Mouse (Mus musculus): ENCODE results near the gene Spon2. TPM values are rescaled to one million over a fixed set of nuclear protein-coding genes. Genes with fewer than 3 reads are reported as not detected.

The Spon2 gene
- 4.7 and 6.4 TPM in 2 replicates for polyA plus RNA-seq (2011; ENCODE audit: insufficient read length, low read depth, missing spikeins)

DNA sequence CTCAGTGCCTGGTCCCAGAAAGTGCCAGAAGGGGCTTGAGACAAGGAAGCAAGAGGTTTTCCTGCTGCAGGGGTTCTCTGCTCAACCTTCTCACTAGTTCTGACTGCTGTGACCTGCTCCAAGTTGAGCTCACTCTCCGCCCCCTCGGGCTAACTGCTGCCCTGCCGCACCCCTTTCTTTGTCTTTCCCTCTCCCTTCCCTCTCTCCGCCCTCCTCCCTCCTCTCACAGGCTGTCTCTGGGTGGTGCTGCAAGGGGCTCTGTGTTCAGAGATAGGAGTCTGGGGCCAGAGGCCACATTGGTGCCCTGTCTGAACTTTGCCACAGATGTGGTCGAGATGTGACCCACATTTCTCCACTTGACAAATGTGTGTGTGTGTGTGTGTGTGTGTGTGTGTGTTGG, at the start of gene Spon2:
Gene Spon2 (minus strand): TSS at position 375 of the 400 bp plus-strand sequence.
- no peak within 1 kb of the TSS for H3K27ac ChIP-seq (ENCODE audit: insufficient read depth, low read length)
- TF ChIP-seq CTCF (IDR thresholded peaks at IDR 0.05; ENCODE audit: borderline replicate concordance, insufficient read depth, low read length) = no peak
- no peak for TF ChIP-seq POLR2A (IDR thresholded peaks at IDR 0.05; ENCODE audit: low read depth, low read length)
- H3K4me3 ChIP-seq (ENCODE audit: insufficient read depth, low read length) = no peak within 1 kb of the TSS
- peaks cover 3% of the 10 kb centered on the region; the same call in 1 of the 2 replicates for H3K4me1 ChIP-seq (ENCODE audit: control insufficient read depth, insufficient read depth, low read length)

DNA sequence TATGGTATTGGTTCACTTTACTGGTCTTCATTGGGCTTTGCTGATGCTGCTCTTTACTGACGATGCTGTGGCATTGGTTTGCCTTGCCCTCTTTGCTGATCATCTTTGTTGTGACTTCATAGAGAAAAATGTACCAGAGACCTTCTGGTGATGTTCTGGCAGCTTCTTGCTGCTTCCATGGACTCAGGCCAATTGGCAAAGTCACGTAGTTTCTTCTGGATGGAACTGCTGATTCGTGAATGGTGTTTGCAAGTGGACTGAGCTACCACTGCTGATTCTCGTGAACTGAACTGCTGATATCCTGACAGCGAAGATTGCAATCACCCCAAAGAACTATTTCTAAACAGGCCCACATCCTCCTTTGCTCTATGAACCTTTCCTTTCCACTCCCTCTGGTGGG, 36.2 kb upstream of the Spon2 start:
- no peaks in the 10 kb centered on the region for H3K4me1 ChIP-seq (ENCODE audit: control insufficient read depth, insufficient read depth, low read length)
- no peak overlapping the region for H3K27ac ChIP-seq (ENCODE audit: insufficient read depth, low read length)
- no peak overlapping the region for H3K4me3 ChIP-seq (ENCODE audit: insufficient read depth, low read length)
- TF ChIP-seq CTCF (IDR thresholded peaks at IDR 0.05; ENCODE audit: borderline replicate concordance, insufficient read depth, low read length) = no peak

GRCm38 (mm10) chr5:33248186-33248585, 29.9 kb upstream of the Spon2 start:
- Histone ChIP-seq H3K27ac (ENCODE audit: insufficient read depth, low read length) (no peak overlapping the region), H3K4me1 (ENCODE audit: control insufficient read depth, insufficient read depth, low read length) (peaks cover 3% of the 10 kb centered on the region; the same call in 1 of the 2 replicates), H3K4me3 (ENCODE audit: insufficient read depth, low read length) (no peak overlapping the region)
- no peak for TF ChIP-seq CTCF (IDR thresholded peaks at IDR 0.05; ENCODE audit: borderline replicate concordance, insufficient read depth, low read length)
- no peak for TF ChIP-seq POLR2A (IDR thresholded peaks at IDR 0.05; ENCODE audit: low read depth, low read length)

- TF ChIP-seq POLR2A (IDR thresholded peaks at IDR 0.05; ENCODE audit: low read depth, low read length) (no peak), CTCF (IDR thresholded peaks at IDR 0.05; ENCODE audit: borderline replicate concordance, insufficient read depth, low read length) (no peak)
- Histone ChIP-seq H3K27ac (ENCODE audit: insufficient read depth, low read length) (no peak overlapping the region), H3K4me3 (ENCODE audit: insufficient read depth, low read length) (no peak overlapping the region), H3K4me1 (ENCODE audit: control insufficient read depth, insufficient read depth, low read length) (peaks cover 3% of the 10 kb centered on the region; the same call in 1 of the 2 replicates)
Measured at GRCm38 (mm10) chr5:33247387-33247786, 29.1 kb upstream of the Spon2 start.

DNA sequence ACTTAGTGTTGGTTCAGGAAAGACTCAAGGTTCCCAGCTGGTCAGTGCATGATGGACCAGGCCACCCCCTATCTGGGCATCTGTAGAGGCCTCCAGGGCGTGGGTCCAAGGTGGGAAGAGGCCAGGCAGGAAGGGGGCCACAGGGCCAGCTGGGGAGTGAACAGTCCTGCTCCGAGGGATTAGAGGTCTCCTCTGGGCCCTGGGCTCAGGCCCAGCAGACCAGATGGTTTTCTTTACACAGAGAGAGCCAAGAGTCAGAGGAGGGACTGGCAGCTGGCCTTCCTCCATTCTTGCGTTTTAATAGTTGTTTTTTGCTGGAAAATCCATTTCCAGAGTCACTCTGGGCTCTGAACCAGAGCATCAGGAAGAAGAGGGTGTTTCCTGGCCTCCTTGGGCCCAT, 27.4 kb upstream of the Spon2 start:
- Histone ChIP-seq H3K4me1 (ENCODE audit: control insufficient read depth, insufficient read depth, low read length) (peaks cover 3% of the 10 kb centered on the region; the same call in 1 of the 2 replicates), H3K27ac (ENCODE audit: insufficient read depth, low read length) (0 out of 2 replicates have a peak overlapping the region, but pooled peaks have one; percentile 16), H3K4me3 (ENCODE audit: insufficient read depth, low read length) (no peak overlapping the region)
- no peak for TF ChIP-seq CTCF (IDR thresholded peaks at IDR 0.05; ENCODE audit: borderline replicate concordance, insufficient read depth, low read length)

DNA sequence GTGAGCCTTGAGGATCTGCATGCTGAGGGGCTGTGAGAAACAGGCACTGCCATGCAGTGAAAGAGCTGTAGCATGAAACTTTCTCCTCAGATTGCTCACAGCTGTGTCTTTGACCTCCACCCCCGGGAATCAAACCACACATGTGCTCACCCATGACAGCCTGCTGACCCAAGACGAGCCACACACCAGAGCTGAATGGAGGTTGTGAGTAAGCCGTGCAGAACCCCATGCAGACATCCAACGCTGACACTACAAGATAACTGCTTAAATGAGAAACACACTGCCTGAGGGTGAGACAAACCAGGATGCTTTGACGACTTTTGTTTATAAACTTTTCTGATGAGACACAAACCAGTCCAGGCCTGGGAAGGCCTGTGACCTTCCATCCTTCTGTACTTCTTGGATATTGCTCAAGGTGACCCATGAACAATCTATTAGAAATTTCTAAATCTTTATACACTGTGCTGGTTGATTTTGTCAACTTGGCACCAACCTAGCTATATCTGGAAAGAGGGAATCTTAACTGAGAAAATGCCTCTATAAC, 26.2 kb upstream of the Spon2 start:
- Histone ChIP-seq H3K4me1 (ENCODE audit: control insufficient read depth, insufficient read depth, low read length) (peaks cover 3% of the 10 kb centered on the region; the same call in 1 of the 2 replicates), H3K27ac (ENCODE audit: insufficient read depth, low read length) (no peak overlapping the region), H3K4me3 (ENCODE audit: insufficient read depth, low read length) (no peak overlapping the region)
- TF ChIP-seq POLR2A (IDR thresholded peaks at IDR 0.05; ENCODE audit: low read depth, low read length) = no peak
- no peak for TF ChIP-seq CTCF (IDR thresholded peaks at IDR 0.05; ENCODE audit: borderline replicate concordance, insufficient read depth, low read length)

- TF ChIP-seq POLR2A (IDR thresholded peaks at IDR 0.05; ENCODE audit: low read depth, low read length) (no peak), CTCF (IDR thresholded peaks at IDR 0.05; ENCODE audit: borderline replicate concordance, insufficient read depth, low read length) (no peak)
- no peak overlapping the region for H3K4me3 ChIP-seq (ENCODE audit: insufficient read depth, low read length)
- peak overlapping the region; percentile 58; the same call in 1 of the 2 replicates for H3K27ac ChIP-seq (ENCODE audit: insufficient read depth, low read length)
- H3K4me1 ChIP-seq (ENCODE audit: control insufficient read depth, insufficient read depth, low read length) = peaks cover 2% of the 10 kb centered on the region; the same call in 1 of the 2 replicates
Measured at GRCm38 (mm10) chr5:33239934-33240333, 21.7 kb upstream of the Spon2 start.

GRCm38 (mm10) chr5:33239111-33239714, 21.0 kb upstream of the Spon2 start:
- H3K27ac ChIP-seq (ENCODE audit: insufficient read depth, low read length) = peak overlapping the region; percentile 58; the same call in 1 of the 2 replicates
- peaks cover 2% of the 10 kb centered on the region; the same call in 1 of the 2 replicates for H3K4me1 ChIP-seq (ENCODE audit: control insufficient read depth, insufficient read depth, low read length)
- no peak for TF ChIP-seq CTCF (IDR thresholded peaks at IDR 0.05; ENCODE audit: borderline replicate concordance, insufficient read depth, low read length)
- no peak for TF ChIP-seq POLR2A (IDR thresholded peaks at IDR 0.05; ENCODE audit: low read depth, low read length)
- H3K4me3 ChIP-seq (ENCODE audit: insufficient read depth, low read length) = no peak overlapping the region

DNA sequence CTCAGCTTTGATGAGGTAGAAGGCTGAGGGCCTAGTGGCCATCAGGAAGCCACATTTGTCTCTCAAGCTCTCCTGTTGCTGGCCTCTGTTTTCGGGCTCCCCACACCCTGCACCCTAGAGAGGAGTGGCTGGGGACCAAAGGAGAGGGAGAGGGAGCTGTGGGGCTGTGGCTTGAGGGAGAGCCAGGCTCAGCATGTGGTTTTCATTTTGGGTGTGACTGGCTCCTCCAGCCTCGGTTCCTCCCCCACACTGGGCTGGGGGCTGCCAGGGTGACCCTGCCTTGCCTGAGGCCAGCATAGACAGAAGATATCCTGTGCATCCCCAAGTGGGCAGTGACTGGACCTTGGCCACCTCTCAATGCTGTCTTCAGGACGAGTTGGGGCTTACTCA, 20.0 kb upstream of the Spon2 start:
- peak overlapping the region; percentile 58 for H3K27ac ChIP-seq (ENCODE audit: insufficient read depth, low read length)
- TF ChIP-seq CTCF (IDR thresholded peaks at IDR 0.05; ENCODE audit: borderline replicate concordance, insufficient read depth, low read length) (no peak), POLR2A (IDR thresholded peaks at IDR 0.05; ENCODE audit: low read depth, low read length) (no peak)
- H3K4me1 ChIP-seq (ENCODE audit: control insufficient read depth, insufficient read depth, low read length) = peaks cover 2% of the 10 kb centered on the region; the same call in 1 of the 2 replicates

DNA sequence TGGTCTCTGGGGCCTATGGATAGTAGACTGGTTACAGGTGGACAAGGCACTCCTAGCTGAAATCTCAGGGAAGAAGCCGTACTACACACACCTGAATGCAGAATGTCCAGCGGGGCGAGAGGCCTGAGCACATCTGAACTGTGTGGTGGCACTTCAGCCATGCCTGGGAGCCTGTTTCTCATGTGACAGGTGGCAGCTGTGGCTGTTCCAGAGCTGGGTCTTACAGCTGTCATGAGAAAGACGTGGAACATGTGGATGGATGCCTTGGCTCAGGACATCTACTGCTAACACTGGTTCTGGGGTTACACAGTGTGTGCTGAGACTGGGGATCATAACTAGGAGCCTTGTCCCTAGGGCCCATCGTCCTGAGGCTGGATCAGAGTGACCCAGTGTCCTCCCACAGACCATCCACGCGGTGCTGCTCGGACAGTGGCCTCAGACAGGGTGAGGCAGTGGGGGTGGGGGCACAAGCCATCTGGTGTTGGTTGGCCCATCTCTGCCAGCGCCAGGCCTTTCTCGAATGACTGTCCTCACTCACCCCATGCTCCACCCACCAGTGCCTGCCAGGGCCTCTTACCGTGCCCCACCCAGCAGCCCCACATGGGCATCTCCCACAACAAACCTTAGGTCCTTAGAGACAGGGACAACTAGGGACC, 19.5 kb upstream of the Spon2 start:
- H3K4me1 ChIP-seq (ENCODE audit: control insufficient read depth, insufficient read depth, low read length) = peaks cover 2% of the 10 kb centered on the region; the same call in 1 of the 2 replicates
- TF ChIP-seq POLR2A (IDR thresholded peaks at IDR 0.05; ENCODE audit: low read depth, low read length) (no peak), CTCF (IDR thresholded peaks at IDR 0.05; ENCODE audit: borderline replicate concordance, insufficient read depth, low read length) (no peak)
- no peak overlapping the region for H3K27ac ChIP-seq (ENCODE audit: insufficient read depth, low read length)
- H3K4me3 ChIP-seq (ENCODE audit: insufficient read depth, low read length) = no peak overlapping the region

More for the DNA sequence above, 20.0 kb upstream of the Spon2 start:
- H3K4me3 ChIP-seq (ENCODE audit: insufficient read depth, low read length) = no peak overlapping the region

All from embryonic fibroblast, embryonic 13.5 days (primary cell).